Comparison of ENCODE assay signal across 7 mouse cellular contexts in the genomic region with DNA sequence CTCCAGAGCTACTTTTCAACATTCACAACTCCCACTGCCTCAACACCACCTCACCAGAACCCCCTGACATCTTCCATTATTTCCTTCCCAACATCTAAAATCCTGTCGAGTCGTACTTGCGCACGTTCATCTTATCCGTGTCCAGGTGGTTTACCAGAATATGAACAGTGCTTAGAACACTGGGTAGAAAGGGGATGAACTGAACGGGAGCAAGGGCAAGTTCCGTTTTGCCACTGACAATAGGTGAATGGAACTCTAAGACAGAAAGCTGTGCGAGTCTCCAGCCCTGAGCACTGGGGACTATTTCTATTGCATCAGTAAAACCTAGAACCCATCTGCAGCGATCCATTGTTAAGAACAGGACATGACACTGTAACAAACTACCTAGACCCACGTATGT. TPM values are rescaled to one million over a fixed set of nuclear protein-coding genes. Genes with fewer than 3 reads are reported as not detected.
A peak's percentile ranks its signal among the peaks of the same experiment; 100 is the strongest.
DNase-seq lines count a peak whose midpoint lies in the region; ATAC-seq and TF ChIP-seq lines count a peak whose summit lies in the region.

No protein-coding gene starts in this region.

- no peak for TF ChIP-seq POLR2A in small intestine, adult 2 months (IDR thresholded peaks at IDR 0.05; ENCODE audit: low read depth, low read length)

- no peak for TF ChIP-seq CTCF in small intestine, adult 2 months (IDR thresholded peaks at IDR 0.05; ENCODE audit: extremely low read depth, insufficient read length, insufficient replicate concordance, low read depth, low read length)

- no peaks in the 10 kb centered on the region for H3K36me3 ChIP-seq in lung, embryonic 15.5 days
- H3K36me3 ChIP-seq in embryonic facial prominence, embryonic 14.5 days (ENCODE audit: control insufficient read depth, insufficient read depth, low read length) = no peaks in the 10 kb centered on the region
- no peaks in the 10 kb centered on the region for H3K36me3 ChIP-seq in limb, embryonic 10.5 days
- H3K36me3 ChIP-seq in small intestine, adult 2 months (ENCODE audit: control insufficient read depth, insufficient read depth, low read length) = no peaks in the 10 kb centered on the region

- no peaks in the 10 kb centered on the region for H3K27me3 ChIP-seq in lung, embryonic 15.5 days
- H3K27me3 ChIP-seq in embryonic facial prominence, embryonic 14.5 days (replicated peaks; ENCODE audit: control insufficient read depth, insufficient read depth, low read length) = no peaks in the 10 kb centered on the region
- H3K27me3 ChIP-seq in limb, embryonic 10.5 days (ENCODE audit: low read depth, poor library complexity, severe bottlenecking) = no peaks in the 10 kb centered on the region
- no peaks in the 10 kb centered on the region for H3K27me3 ChIP-seq in small intestine, adult 2 months (ENCODE audit: control insufficient read depth, insufficient read depth, low read length)

- peaks cover 15% of the 10 kb centered on the region for H3K4me1 ChIP-seq in lung, embryonic 15.5 days
- peaks cover 16% of the 10 kb centered on the region for H3K4me1 ChIP-seq in embryonic facial prominence, embryonic 14.5 days (ENCODE audit: control insufficient read depth, insufficient read depth, low read length)
- H3K4me1 ChIP-seq in limb, embryonic 10.5 days = peaks cover 24% of the 10 kb centered on the region
- H3K4me1 ChIP-seq in small intestine, adult 2 months (ENCODE audit: control insufficient read depth, insufficient read depth, insufficient read length, low read length) = peaks cover 6% of the 10 kb centered on the region; the same call in 1 of the 2 replicates

- no peak for ATAC-seq in lung, embryonic 15.5 days (ENCODE audit: borderline replicate concordance, extremely low read depth, low FRiP score, low TSS enrichment)
- ATAC-seq in embryonic facial prominence, embryonic 14.5 days (ENCODE audit: low read depth) = no peak

- H3K4me2 ChIP-seq in lung, embryonic 15.5 days = peak overlapping the region; percentile 62
- peak overlapping the region; percentile 79 for H3K4me2 ChIP-seq in embryonic facial prominence, embryonic 14.5 days (ENCODE audit: low read depth, low read length)

- H3K4me3 ChIP-seq in lung, embryonic 15.5 days = peak overlapping the region; percentile 92
- H3K4me3 ChIP-seq in embryonic facial prominence, embryonic 14.5 days (ENCODE audit: low read depth, low read length) = peak overlapping the region; percentile 97
- peak overlapping the region; percentile 89 for H3K4me3 ChIP-seq in limb, embryonic 10.5 days
- peak overlapping the region; percentile 23; the same call in 1 of the 2 replicates for H3K4me3 ChIP-seq in small intestine, adult 2 months (ENCODE audit: low read depth, low read length)

- DNase-seq in lung, postnatal 25 days (ENCODE audit: low spot score) = no peak
- DNase-seq in embryonic facial prominence, embryonic 14.5 days (ENCODE audit: low spot score) = no peak
- no peak for DNase-seq in limb, embryonic 10.5 days (ENCODE audit: low spot score)
- no peak for DNase-seq in thymus, postnatal 0 days (ENCODE audit: low spot score)
- no peak for DNase-seq in right cerebral cortex, postnatal 10 days (ENCODE audit: low spot score in 2 of 2)

- WGBS in lung, embryonic 15.5 days = 16% methylated on average over 10 of the region's 10 CpGs
- WGBS in embryonic facial prominence, embryonic 14.5 days = 23% methylated on average over 10 of the region's 10 CpGs
- WGBS in limb, embryonic 10.5 days = 31% methylated on average over 10 of the region's 10 CpGs
- WGBS in small intestine, adult 2 months = 14% methylated on average over 10 of the region's 10 CpGs

- H3K9ac ChIP-seq in lung, embryonic 15.5 days = peak overlapping the region; percentile 90
- H3K9ac ChIP-seq in embryonic facial prominence, embryonic 14.5 days (ENCODE audit: low read depth, low read length) = peak overlapping the region; percentile 93

- no peaks in the 10 kb centered on the region for H3K9me3 ChIP-seq in lung, embryonic 15.5 days
- H3K9me3 ChIP-seq in embryonic facial prominence, embryonic 14.5 days (ENCODE audit: control insufficient read depth, low read length) = no peaks in the 10 kb centered on the region
- no peaks in the 10 kb centered on the region for H3K9me3 ChIP-seq in limb, embryonic 10.5 days (replicated peaks)

- no peak overlapping the region for H3K27ac ChIP-seq in lung, embryonic 15.5 days
- no peak overlapping the region for H3K27ac ChIP-seq in embryonic facial prominence, embryonic 14.5 days (replicated peaks; ENCODE audit: low read depth, low read length)
- H3K27ac ChIP-seq in limb, embryonic 10.5 days = peak overlapping the region; percentile 95
- H3K27ac ChIP-seq in small intestine, adult 2 months (ENCODE audit: insufficient read depth, low read depth, low read length) = no peak overlapping the region

RNA-seq across cellular contexts. Expression of gene Ice1, which starts 0.7 kb away (rescaled TPM):
- polyA plus RNA-seq in lung, embryonic 15.5 days (2015; fragmentation: Nextera tagmentation; extraction: Ambion mirVana) = 16.4 and 16.7 TPM in 2 replicates
- 30.1 and 36.2 TPM in 2 replicates for polyA plus RNA-seq in embryonic facial prominence, embryonic 14.5 days (2014; fragmentation: Nextera tagmentation; extraction: Ambion mirVana)
- 21.3 and 23.9 TPM in 2 replicates for polyA plus RNA-seq in limb, embryonic 10.5 days (2016; fragmentation: Nextera tagmentation; extraction: Ambion mirVana)
- 5.2 and 7.7 TPM in 2 replicates for polyA plus RNA-seq in small intestine, adult 2 months (2012; rRNA removed)
- polyA plus RNA-seq in thymus, postnatal 0 days (2015; fragmentation: Nextera tagmentation; extraction: Ambion mirVana) = 12.9 and 16.2 TPM in 2 replicates

Comparison
In these comparisons a context has a peak if more than half of its experiments do, and no peak if none do; other contexts are left out.
1. H3K4me3 ChIP-seq: peak in every context shown above with its lines; median percentile 97 in embryonic facial prominence, embryonic 14.5 days; 92 in lung, embryonic 15.5 days; 89 in limb, embryonic 10.5 days; 23 in small intestine, adult 2 months.